Mouse (Mus musculus) lung, postnatal 0 days (tissue): ENCODE measurements at regions not wholly inside any gene's neighbourhood (a gene's known extent, or its start where the extent isn't known, plus 50 kb on each side); places are given as distances from the start of the nearest gene placed in this dataset.

Source experiments
- CTCF ChIP-seq: IDR thresholded peaks from 2 replicates; pipeline ENCODE4 v1.5.1; 2016; ENCODE audit warnings: antibody characterized with exemption, mild to moderate bottlenecking
- EP300 ChIP-seq: IDR thresholded peaks from 2 replicates; pipeline ENCODE4 v1.6.1; 2016; ENCODE audit warnings: antibody characterized with exemption, mild to moderate bottlenecking, control low read depth

- TF ChIP-seq CTCF (no peak), EP300 (no peak)
These were observed 392.5 kb upstream of the Tenm3 start for GRCm38 (mm10) chr8:49236021-49236821.
